14 mouse cellular contexts compared by ENCODE assay signal in the genomic region with DNA sequence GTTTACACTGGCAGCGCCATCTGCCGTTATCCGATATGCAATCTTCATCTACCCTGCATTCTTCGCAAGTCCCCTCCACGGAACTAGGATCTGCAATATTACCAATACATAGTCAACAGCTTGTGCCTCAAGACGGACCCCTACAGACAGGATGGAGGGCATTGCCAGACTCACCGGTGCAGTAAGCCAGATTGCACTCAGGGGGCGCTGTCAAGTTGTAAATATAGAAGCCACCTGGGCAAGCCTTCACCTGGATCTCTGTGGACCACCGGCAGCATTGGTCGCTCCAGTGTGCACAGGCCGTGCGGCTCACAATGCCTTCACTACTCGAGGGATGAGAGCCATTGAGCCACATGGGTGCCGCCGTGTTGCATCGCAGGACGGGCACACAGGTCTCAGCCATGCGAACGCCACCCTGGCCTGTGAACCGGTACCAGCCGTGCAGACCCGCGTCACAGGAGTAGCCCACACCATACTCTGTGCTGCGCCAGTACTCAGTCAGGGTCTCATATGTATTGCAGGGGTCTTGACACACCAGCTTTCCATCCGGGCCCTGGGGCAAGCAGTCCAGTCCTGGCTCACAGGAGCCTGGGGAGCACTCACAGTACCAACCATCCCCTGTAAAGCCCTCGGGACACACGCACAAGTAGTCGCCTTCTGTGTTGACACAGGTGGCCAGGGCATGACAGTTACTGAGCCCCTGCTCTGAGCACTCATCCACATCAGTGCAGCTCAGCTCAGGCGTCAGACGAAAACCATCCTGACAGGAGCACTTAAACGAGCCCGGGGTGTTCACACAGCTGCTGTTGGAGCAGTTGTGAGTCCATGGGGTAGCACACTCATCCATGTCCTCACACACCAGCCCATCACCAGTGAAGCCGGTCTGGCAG. TPM values are rescaled to one million over a fixed set of nuclear protein-coding genes. Genes with fewer than 3 reads are reported as not detected.
A peak's percentile ranks its signal among the peaks of the same experiment; 100 is the strongest.
DNase-seq lines count a peak whose midpoint lies in the region; ATAC-seq and TF ChIP-seq lines count a peak whose summit lies in the region.
"Had no signal": no experiment of that assay in that cellular context is flagged by ENCODE, and none has a peak within 500 bp of the region (broad histone marks: within the 10 kb centered on the region; RNA-seq: fewer than 3 reads in every experiment).

No protein-coding gene starts in this region.

- peak; percentile 10; the same call in 1 of the 2 replicates for TF ChIP-seq CTCF in hindbrain, postnatal 0 days (IDR thresholded peaks at IDR 0.05; ENCODE audit: low read depth)

- WGBS in hindbrain, postnatal 0 days = 78% methylated on average over 33 of the region's 33 CpGs
- 75% methylated on average over 33 of the region's 33 CpGs for WGBS in hindbrain, embryonic 11.5 days
- 73% methylated on average over 33 of the region's 33 CpGs for WGBS in embryonic facial prominence, embryonic 15.5 days
- 78% methylated on average over 33 of the region's 33 CpGs for WGBS in limb, embryonic 13.5 days

- no peak overlapping the region for H3K4me2 ChIP-seq in hindbrain, postnatal 0 days (ENCODE audit: low read depth, low read length)
- no peak overlapping the region for H3K4me2 ChIP-seq in hindbrain, embryonic 11.5 days (replicated peaks; ENCODE audit: low read depth, low read length)
- no peak overlapping the region for H3K4me2 ChIP-seq in embryonic facial prominence, embryonic 15.5 days (replicated peaks)
- no peak overlapping the region for H3K4me2 ChIP-seq in limb, embryonic 13.5 days (replicated peaks)
- H3K4me2 ChIP-seq: liver, embryonic 15.5 days had no signal

- no peaks in the 10 kb centered on the region for H3K27me3 ChIP-seq in hindbrain, postnatal 0 days (ENCODE audit: insufficient read depth, low read length)
- no peaks in the 10 kb centered on the region for H3K27me3 ChIP-seq in hindbrain, embryonic 11.5 days (ENCODE audit: control insufficient read depth, insufficient read depth, low read length)
- H3K27me3 ChIP-seq in embryonic facial prominence, embryonic 15.5 days = no peaks in the 10 kb centered on the region
- no peaks in the 10 kb centered on the region for H3K27me3 ChIP-seq in limb, embryonic 13.5 days
- H3K27me3 ChIP-seq: liver, embryonic 15.5 days had no signal

- H3K9ac ChIP-seq in hindbrain, postnatal 0 days (replicated peaks; ENCODE audit: low read length) = no peak overlapping the region
- H3K9ac ChIP-seq in hindbrain, embryonic 11.5 days (ENCODE audit: low read depth, low read length) = no peak overlapping the region
- no peak overlapping the region for H3K9ac ChIP-seq in embryonic facial prominence, embryonic 15.5 days
- no peak overlapping the region for H3K9ac ChIP-seq in limb, embryonic 13.5 days
- H3K9ac ChIP-seq: liver, embryonic 15.5 days had no signal

- H3K36me3 ChIP-seq in hindbrain, postnatal 0 days (ENCODE audit: insufficient read depth, low read length) = no peaks in the 10 kb centered on the region
- H3K36me3 ChIP-seq in hindbrain, embryonic 11.5 days (ENCODE audit: control insufficient read depth, insufficient read depth, low read length) = no peaks in the 10 kb centered on the region
- H3K36me3 ChIP-seq in embryonic facial prominence, embryonic 15.5 days = no peaks in the 10 kb centered on the region
- H3K36me3 ChIP-seq in limb, embryonic 13.5 days = no peaks in the 10 kb centered on the region
- H3K36me3 ChIP-seq: liver, embryonic 15.5 days had no signal

- H3K27ac ChIP-seq in hindbrain, postnatal 0 days = no peak overlapping the region
- no peak overlapping the region for H3K27ac ChIP-seq in hindbrain, embryonic 11.5 days (ENCODE audit: low read depth, low read length)
- H3K27ac ChIP-seq in embryonic facial prominence, embryonic 15.5 days (replicated peaks) = no peak overlapping the region
- H3K27ac ChIP-seq in limb, embryonic 13.5 days = no peak overlapping the region
- H3K27ac ChIP-seq: liver, embryonic 15.5 days had no signal

- H3K9me3 ChIP-seq in hindbrain, postnatal 0 days (ENCODE audit: low read length) = no peaks in the 10 kb centered on the region
- H3K9me3 ChIP-seq in hindbrain, embryonic 11.5 days (ENCODE audit: control insufficient read depth, low read length) = no peaks in the 10 kb centered on the region
- no peaks in the 10 kb centered on the region for H3K9me3 ChIP-seq in embryonic facial prominence, embryonic 15.5 days (replicated peaks)
- no peaks in the 10 kb centered on the region for H3K9me3 ChIP-seq in limb, embryonic 13.5 days
- H3K9me3 ChIP-seq: liver, embryonic 15.5 days had no signal

- ATAC-seq in hindbrain, postnatal 0 days = no peak
- no peak; the same call in 1 of the 2 replicates for ATAC-seq in hindbrain, embryonic 11.5 days (ENCODE audit: low FRiP score)
- peak; percentile 51 for ATAC-seq in embryonic facial prominence, embryonic 15.5 days (ENCODE audit: insufficient number of reproducible peaks, low FRiP score, low TSS enrichment, low read depth)
- 0 out of 2 replicates have a peak, but pooled peaks have one; percentile 19 for ATAC-seq in limb, embryonic 13.5 days (ENCODE audit: low FRiP score, low read depth)

- no peak overlapping the region for H3K4me3 ChIP-seq in hindbrain, postnatal 0 days (ENCODE audit: low read length)
- no peak overlapping the region for H3K4me3 ChIP-seq in hindbrain, embryonic 11.5 days (ENCODE audit: low read depth, low read length)
- no peak overlapping the region for H3K4me3 ChIP-seq in embryonic facial prominence, embryonic 15.5 days (replicated peaks)
- H3K4me3 ChIP-seq in limb, embryonic 13.5 days = no peak overlapping the region
- H3K4me3 ChIP-seq: liver, embryonic 15.5 days had no signal

- DNase-seq in hindbrain, postnatal 0 days (ENCODE audit: low spot score) = no peak
- DNase-seq in hindbrain, embryonic 11.5 days (ENCODE audit: low spot score) = no peak
- DNase-seq in ES-CJ7 (ENCODE audit: low read depth, low spot score) = peak; percentile 54
- no peak for DNase-seq in adrenal gland, adult 2 months
- DNase-seq in spleen, adult 18-20 months = no peak
- DNase-seq in gastrocnemius, postnatal 25 days = no peak
- DNase-seq: adrenal gland, postnatal 25 days; cerebellum, adult 2 months; heart, postnatal 36 days had no signal

- H3K4me1 ChIP-seq in hindbrain, postnatal 0 days (ENCODE audit: insufficient read depth, low read length) = no peaks in the 10 kb centered on the region
- H3K4me1 ChIP-seq in hindbrain, embryonic 11.5 days (replicated peaks; ENCODE audit: control insufficient read depth, insufficient read depth, low read length) = no peaks in the 10 kb centered on the region
- no peaks in the 10 kb centered on the region for H3K4me1 ChIP-seq in embryonic facial prominence, embryonic 15.5 days
- H3K4me1 ChIP-seq in limb, embryonic 13.5 days = no peaks in the 10 kb centered on the region
- H3K4me1 ChIP-seq: liver, embryonic 15.5 days had no signal

RNA-seq across cellular contexts. Expression of a gene that starts 2.3 kb away (rescaled TPM):
- total RNA-seq in hindbrain, postnatal 0 days (2014; rRNA removed) = not detected in 2 replicates
- polyA plus RNA-seq in hindbrain, postnatal 0 days (2015; fragmentation: Nextera tagmentation; extraction: Ambion mirVana) = not detected in 2 replicates
- not detected in 2 replicates for polyA plus RNA-seq in hindbrain, embryonic 11.5 days (2014; fragmentation: Nextera tagmentation; extraction: Ambion mirVana)
- polyA plus RNA-seq in embryonic facial prominence, embryonic 15.5 days (2015; fragmentation: Nextera tagmentation; extraction: Ambion mirVana) = not detected in 2 replicates
- not detected in 2 replicates for polyA plus RNA-seq in limb, embryonic 13.5 days (2015; fragmentation: Nextera tagmentation; extraction: Ambion mirVana)
- not detected for total RNA-seq in adrenal gland, adult 2 months (2021)
- not detected in 2 replicates for polyA plus RNA-seq in adrenal gland, adult 2 months (2012; rRNA removed)
- total RNA-seq in gastrocnemius, postnatal 25 days (2021) = not detected
- total RNA-seq: adrenal gland, postnatal 25 days; heart, postnatal 36 days had no signal
- polyA plus RNA-seq: cerebellum, adult 2 months; forebrain, embryonic 11.5 days; liver, embryonic 15.5 days had no signal

RNA-seq across cellular contexts. Expression of a gene that starts 17.7 kb away (rescaled TPM):
- total RNA-seq in hindbrain, postnatal 0 days (2014; rRNA removed) = not detected in 2 replicates
- not detected in 2 replicates for polyA plus RNA-seq in hindbrain, postnatal 0 days (2015; fragmentation: Nextera tagmentation; extraction: Ambion mirVana)
- polyA plus RNA-seq in hindbrain, embryonic 11.5 days (2014; fragmentation: Nextera tagmentation; extraction: Ambion mirVana) = not detected in 2 replicates
- not detected in 2 replicates for polyA plus RNA-seq in embryonic facial prominence, embryonic 15.5 days (2015; fragmentation: Nextera tagmentation; extraction: Ambion mirVana)
- polyA plus RNA-seq in limb, embryonic 13.5 days (2015; fragmentation: Nextera tagmentation; extraction: Ambion mirVana) = not detected in 2 replicates
- not detected for total RNA-seq in adrenal gland, adult 2 months (2021)
- polyA plus RNA-seq in adrenal gland, adult 2 months (2012; rRNA removed) = not detected in 2 replicates
- total RNA-seq in gastrocnemius, postnatal 25 days (2021) = not detected
- total RNA-seq: adrenal gland, postnatal 25 days; heart, postnatal 36 days had no signal
- polyA plus RNA-seq: cerebellum, adult 2 months; forebrain, embryonic 11.5 days; gonadal fat pad, adult 2 months; liver, embryonic 15.5 days had no signal

RNA-seq across cellular contexts. Expression of a gene that starts 42.5 kb away (rescaled TPM):
- total RNA-seq in hindbrain, postnatal 0 days (2014; rRNA removed) = 0.16 TPM in 1 of 2 replicates, not detected in the other
- 0.25 and 0.35 TPM in 2 replicates for polyA plus RNA-seq in hindbrain, postnatal 0 days (2015; fragmentation: Nextera tagmentation; extraction: Ambion mirVana)
- polyA plus RNA-seq in hindbrain, embryonic 11.5 days (2014; fragmentation: Nextera tagmentation; extraction: Ambion mirVana) = not detected in 2 replicates
- not detected in 2 replicates for polyA plus RNA-seq in embryonic facial prominence, embryonic 15.5 days (2015; fragmentation: Nextera tagmentation; extraction: Ambion mirVana)
- polyA plus RNA-seq in limb, embryonic 13.5 days (2015; fragmentation: Nextera tagmentation; extraction: Ambion mirVana) = not detected in 2 replicates
- 1 to 10 TPM; 2.9 to 4.4 TPM for total RNA-seq in adrenal gland, adult 2 months (2021)
- 0.82 and 1.2 TPM in 2 replicates for polyA plus RNA-seq in adrenal gland, adult 2 months (2012; rRNA removed)
- under 1 TPM; 0.18 to 0.78 TPM for total RNA-seq in gastrocnemius, postnatal 25 days (2021)
- polyA plus RNA-seq: forebrain, embryonic 11.5 days had no signal

RNA-seq across cellular contexts. Expression of a gene that starts 46.5 kb away (rescaled TPM):
- not detected in 2 replicates for total RNA-seq in hindbrain, postnatal 0 days (2014; rRNA removed)
- 0.06 and 0.08 TPM in 2 replicates for polyA plus RNA-seq in hindbrain, postnatal 0 days (2015; fragmentation: Nextera tagmentation; extraction: Ambion mirVana)
- 0.28 TPM in 1 of 2 replicates, not detected in the other for polyA plus RNA-seq in hindbrain, embryonic 11.5 days (2014; fragmentation: Nextera tagmentation; extraction: Ambion mirVana)
- not detected in 2 replicates for polyA plus RNA-seq in embryonic facial prominence, embryonic 15.5 days (2015; fragmentation: Nextera tagmentation; extraction: Ambion mirVana)
- polyA plus RNA-seq in limb, embryonic 13.5 days (2015; fragmentation: Nextera tagmentation; extraction: Ambion mirVana) = not detected in 2 replicates
- not detected for total RNA-seq in adrenal gland, adult 2 months (2021)
- polyA plus RNA-seq in adrenal gland, adult 2 months (2012; rRNA removed) = not detected in 2 replicates
- not detected for total RNA-seq in gastrocnemius, postnatal 25 days (2021)
- total RNA-seq: adrenal gland, postnatal 25 days; heart, postnatal 36 days had no signal
- polyA plus RNA-seq: cerebellum, adult 2 months; forebrain, embryonic 11.5 days; liver, embryonic 15.5 days had no signal

Comparison
In these comparisons a context has a peak if more than half of its experiments do, and no peak if none do; other contexts are left out.
1. ATAC-seq: peak in embryonic facial prominence, embryonic 15.5 days (single experiment) and limb, embryonic 13.5 days (single experiment); none in hindbrain, postnatal 0 days (single experiment) and hindbrain, embryonic 11.5 days (single experiment).